Mouse (Mus musculus): ENCODE results near the gene Gm38431. TPM values are rescaled to one million over a fixed set of nuclear protein-coding genes. Genes with fewer than 3 reads are reported as not detected.

The Gm38431 gene
- polyA plus RNA-seq, 2 experiments = 0.91 to 2.4 TPM

DNA sequence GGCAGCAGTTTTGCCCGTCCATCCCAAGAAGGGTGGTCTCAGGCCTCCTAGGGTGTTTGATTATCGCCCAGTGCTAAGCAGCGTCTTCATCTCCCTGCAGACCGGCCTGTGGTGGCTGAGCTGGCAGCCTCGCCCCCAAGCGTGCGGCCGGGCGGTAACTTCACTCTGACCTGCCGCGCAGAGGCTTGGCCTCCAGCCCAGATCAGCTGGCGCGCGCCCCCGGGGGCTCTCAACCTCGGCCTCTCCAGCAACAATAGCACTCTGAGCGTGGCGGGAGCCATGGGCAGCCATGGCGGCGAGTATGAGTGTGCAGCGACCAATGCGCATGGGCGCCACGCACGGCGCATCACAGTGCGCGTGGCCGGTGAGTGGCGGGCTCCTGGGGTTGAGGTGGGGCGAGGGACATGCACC lies 54.3 kb downstream of the Gm38431 start:
- Histone ChIP-seq H3K27me3 (ENCODE audit: control insufficient read depth, insufficient read depth, low read length) (peaks cover 63% of the 10 kb centered on the region), H3K4me1 (replicated peaks; ENCODE audit: control insufficient read depth in 2 of 2, insufficient read depth in 2 of 2, low read length in 1 of 2) (peaks cover 18 to 21% of the 10 kb centered on the region in 2 experiments)

DNA sequence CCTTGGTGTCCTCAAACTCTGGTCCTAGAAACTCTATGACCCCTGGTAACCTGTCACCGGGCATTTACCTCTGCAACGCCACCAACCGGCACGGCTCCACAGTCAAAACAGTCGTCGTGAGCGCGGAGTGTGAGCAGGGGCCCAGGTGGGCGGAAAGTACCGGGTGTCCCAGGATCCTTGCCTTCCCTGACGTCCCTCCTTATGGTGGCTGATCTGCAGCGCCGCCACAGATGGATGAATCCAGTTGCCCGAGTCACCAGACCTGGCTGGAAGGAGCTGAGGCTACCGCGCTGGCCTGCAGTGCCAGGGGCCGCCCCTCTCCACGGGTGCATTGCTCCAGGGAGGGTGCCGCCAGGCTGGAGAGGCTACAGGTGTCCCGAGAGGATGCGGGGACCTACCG lies 55.1 kb downstream of the Gm38431 start:
- DNase-seq (ENCODE audit: low read depth in 3 of 3, low spot score in 3 of 3) (no peak), ATAC-seq (ENCODE audit: insufficient read depth) (no peak)
- no peaks in the 10 kb centered on the region for H3K9me3 ChIP-seq (ENCODE audit: control insufficient read depth, low read length)
- H3K36me3 ChIP-seq (replicated peaks; ENCODE audit: control insufficient read depth, insufficient read depth, low read depth) = no peaks in the 10 kb centered on the region
- H3K9ac ChIP-seq (replicated peaks) = no peak overlapping the region
- peaks cover 25 to 26% of the 10 kb centered on the region in 2 experiments for H3K4me1 ChIP-seq (replicated peaks; ENCODE audit: control insufficient read depth in 2 of 2, insufficient read depth in 2 of 2, low read length in 1 of 2)
- TF ChIP-seq CTCF (IDR thresholded peaks at IDR 0.05; ENCODE audit: low read depth) = no peak
- TF ChIP-seq EP300 (IDR thresholded peaks at IDR 0.05; ENCODE audit: low read depth) = no peak
- peaks cover 70% of the 10 kb centered on the region for H3K27me3 ChIP-seq (ENCODE audit: control insufficient read depth, insufficient read depth, low read length)
- no peak overlapping the region for H3K27ac ChIP-seq
- no peak overlapping the region for H3K4me2 ChIP-seq (ENCODE audit: low read depth)
- H3K4me3 ChIP-seq (ENCODE audit: insufficient read depth in 1 of 2, low read depth in 2 of 2, low read length in 2 of 2) = no peak overlapping the region
- 6% methylated on average over 22 of the region's 22 CpGs for WGBS (ENCODE audit: insufficient replicate concordance)

More for the DNA sequence above, 54.3 kb downstream of the Gm38431 start:
- Histone ChIP-seq H3K27ac (no peak overlapping the region), H3K9ac (replicated peaks) (no peak overlapping the region), H3K36me3 (replicated peaks; ENCODE audit: control insufficient read depth, insufficient read depth, low read depth) (no peaks in the 10 kb centered on the region), H3K4me2 (ENCODE audit: low read depth) (peak overlapping the region; percentile 43), H3K9me3 (ENCODE audit: control insufficient read depth, low read length) (no peaks in the 10 kb centered on the region), H3K4me3 (ENCODE audit: insufficient read depth in 1 of 2, low read depth in 2 of 2, low read length in 2 of 2) (peak overlapping the region in 1 of 2 experiments; percentile 27; a peak in 1 of 4 replicates)
- no peak for DNase-seq (ENCODE audit: low read depth in 3 of 3, low spot score in 3 of 3)
- TF ChIP-seq CTCF (IDR thresholded peaks at IDR 0.05; ENCODE audit: low read depth) (no peak), EP300 (IDR thresholded peaks at IDR 0.05; ENCODE audit: low read depth) (no peak)
- WGBS (ENCODE audit: insufficient replicate concordance) = 6% methylated on average over 31 of the region's 31 CpGs
- no peak for ATAC-seq (ENCODE audit: insufficient read depth)

DNA sequence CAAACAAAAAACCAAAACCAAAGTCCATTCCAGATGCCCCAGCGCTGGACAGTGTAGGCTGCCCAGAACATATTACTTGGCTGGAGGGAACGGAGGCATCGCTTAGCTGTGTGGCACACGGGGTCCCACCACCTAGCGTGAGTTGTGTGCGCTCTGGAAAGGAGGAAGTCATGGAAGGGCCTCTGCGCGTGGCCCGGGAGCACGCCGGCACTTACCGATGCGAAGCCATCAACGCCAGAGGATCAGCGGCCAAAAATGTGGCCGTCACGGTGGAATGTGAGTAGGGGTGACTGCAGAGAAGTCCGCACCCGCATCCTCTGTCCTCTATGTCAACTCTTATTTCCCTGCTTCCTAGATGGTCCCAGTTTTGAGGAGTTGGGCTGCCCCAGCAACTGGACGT lies 55.6 kb downstream of the Gm38431 start:
- H3K27me3 ChIP-seq (ENCODE audit: control insufficient read depth, insufficient read depth, low read length) = peaks cover 70% of the 10 kb centered on the region

DNA sequence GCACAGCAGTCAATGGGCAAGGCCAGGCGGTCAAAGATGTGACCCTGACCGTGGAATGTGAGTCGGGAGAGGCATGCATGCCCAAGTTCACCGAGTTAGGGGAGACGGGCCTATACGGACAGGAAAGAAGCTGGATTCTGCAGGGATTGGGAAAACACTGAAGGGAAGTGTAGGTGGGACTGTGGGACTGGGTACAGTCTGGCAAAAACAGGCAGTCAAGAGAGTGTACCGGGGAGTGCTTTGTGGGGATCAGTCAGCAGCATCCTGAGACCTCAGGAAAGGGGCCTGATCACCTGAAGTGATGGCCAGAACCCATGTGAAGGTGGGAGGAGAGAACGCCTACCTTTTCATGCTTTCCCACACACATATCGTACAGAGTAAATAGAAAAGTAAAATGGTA lies 56.2 kb downstream of the Gm38431 start:
- H3K36me3 ChIP-seq (replicated peaks; ENCODE audit: control insufficient read depth, insufficient read depth, low read depth) = no peaks in the 10 kb centered on the region
- peaks cover 28 to 30% of the 10 kb centered on the region in 2 experiments for H3K4me1 ChIP-seq (replicated peaks; ENCODE audit: control insufficient read depth in 2 of 2, insufficient read depth in 2 of 2, low read length in 1 of 2)
- TF ChIP-seq EP300 (IDR thresholded peaks at IDR 0.05; ENCODE audit: low read depth) (no peak), CTCF (IDR thresholded peaks at IDR 0.05; ENCODE audit: low read depth) (no peak)

More for the DNA sequence above, 55.6 kb downstream of the Gm38431 start:
- no peak for ATAC-seq (ENCODE audit: insufficient read depth)
- DNase-seq (ENCODE audit: low read depth in 3 of 3, low spot score in 3 of 3) = no peak
- no peaks in the 10 kb centered on the region for H3K36me3 ChIP-seq (replicated peaks; ENCODE audit: control insufficient read depth, insufficient read depth, low read depth)
- no peaks in the 10 kb centered on the region for H3K9me3 ChIP-seq (ENCODE audit: control insufficient read depth, low read length)
- WGBS (ENCODE audit: insufficient replicate concordance) = 7% methylated on average over 20 of the region's 20 CpGs
- H3K4me1 ChIP-seq (replicated peaks; ENCODE audit: control insufficient read depth in 2 of 2, insufficient read depth in 2 of 2, low read length in 1 of 2) = peaks cover 26 to 30% of the 10 kb centered on the region in 2 experiments
- H3K4me2 ChIP-seq (ENCODE audit: low read depth) = no peak overlapping the region
- H3K9ac ChIP-seq (replicated peaks) = no peak overlapping the region
- no peak for TF ChIP-seq EP300 (IDR thresholded peaks at IDR 0.05; ENCODE audit: low read depth)
- TF ChIP-seq CTCF (IDR thresholded peaks at IDR 0.05; ENCODE audit: low read depth) = no peak
- H3K4me3 ChIP-seq (ENCODE audit: insufficient read depth in 1 of 2, low read depth in 2 of 2, low read length in 2 of 2) = no peak overlapping the region
- H3K27ac ChIP-seq = no peak overlapping the region

DNA sequence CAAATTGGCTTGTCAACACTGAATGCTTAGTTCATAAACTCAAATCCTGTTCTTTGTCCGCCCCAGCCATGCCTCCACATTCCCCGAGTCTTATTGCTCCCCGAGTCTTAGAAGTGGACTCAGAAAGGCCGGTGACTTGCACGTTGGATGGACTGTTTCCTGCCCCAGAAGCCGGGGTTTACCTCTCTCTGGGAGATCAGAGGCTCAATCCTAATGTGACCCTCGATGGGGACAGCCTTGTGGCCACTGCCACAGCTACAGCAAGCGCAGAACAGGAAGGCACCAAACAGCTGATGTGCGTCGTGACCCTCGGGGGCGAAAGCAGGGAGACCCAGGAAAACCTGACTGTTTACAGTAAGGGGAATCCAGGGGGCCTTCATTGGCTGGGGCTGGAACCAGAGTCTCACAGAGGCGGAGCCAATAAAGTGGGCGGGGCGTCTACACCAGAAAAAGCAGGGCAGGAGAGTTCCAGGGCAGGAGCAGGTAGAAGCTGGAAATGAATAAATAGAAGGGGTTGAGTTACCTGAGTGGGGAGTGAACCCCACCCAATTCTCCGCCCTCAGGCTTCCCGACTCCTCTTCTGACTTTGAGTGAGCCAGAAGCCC lies 57.2 kb downstream of the Gm38431 start:
- TF ChIP-seq EP300 (IDR thresholded peaks at IDR 0.05; ENCODE audit: low read depth) (no peak), CTCF (IDR thresholded peaks at IDR 0.05; ENCODE audit: low read depth) (no peak)
- no peak for DNase-seq (ENCODE audit: low read depth in 3 of 3, low spot score in 3 of 3)
- Histone ChIP-seq H3K27ac (no peak overlapping the region), H3K4me2 (ENCODE audit: low read depth) (no peak overlapping the region), H3K36me3 (replicated peaks; ENCODE audit: control insufficient read depth, insufficient read depth, low read depth) (no peaks in the 10 kb centered on the region), H3K4me3 (ENCODE audit: insufficient read depth in 1 of 2, low read depth in 2 of 2, low read length in 2 of 2) (no peak overlapping the region), H3K27me3 (ENCODE audit: control insufficient read depth, insufficient read depth, low read length) (peaks cover 70% of the 10 kb centered on the region), H3K9me3 (ENCODE audit: control insufficient read depth, low read length) (no peaks in the 10 kb centered on the region), H3K4me1 (replicated peaks; ENCODE audit: control insufficient read depth in 2 of 2, insufficient read depth in 2 of 2, low read length in 1 of 2) (peaks cover 18 to 22% of the 10 kb centered on the region in 2 experiments), H3K9ac (replicated peaks) (no peak overlapping the region)
- no peak for ATAC-seq (ENCODE audit: insufficient read depth)
- WGBS (ENCODE audit: insufficient replicate concordance) = 5% methylated on average over 17 of the region's 17 CpGs

More for the DNA sequence above, 56.2 kb downstream of the Gm38431 start:
- Histone ChIP-seq H3K9me3 (ENCODE audit: control insufficient read depth, low read length) (no peaks in the 10 kb centered on the region), H3K27me3 (ENCODE audit: control insufficient read depth, insufficient read depth, low read length) (peaks cover 70% of the 10 kb centered on the region), H3K27ac (no peak overlapping the region), H3K4me2 (ENCODE audit: low read depth) (no peak overlapping the region), H3K4me3 (ENCODE audit: insufficient read depth in 1 of 2, low read depth in 2 of 2, low read length in 2 of 2) (no peak overlapping the region), H3K9ac (replicated peaks) (no peak overlapping the region)
- WGBS (ENCODE audit: insufficient replicate concordance) = 41% methylated on average over 9 of the region's 9 CpGs
- ATAC-seq (ENCODE audit: insufficient read depth) (no peak), DNase-seq (ENCODE audit: low read depth in 3 of 3, low spot score in 3 of 3) (no peak)
